Mouse (Mus musculus) stomach, embryonic 14.5 days (tissue): ENCODE results near the gene Nubpl. TPM values are rescaled to one million over a fixed set of nuclear protein-coding genes. Genes with fewer than 3 reads are reported as not detected.
"Not testable (repeated sequence)": the region's sequence is repeated elsewhere in the genome, so short reads cannot be mapped to it uniquely, and the experiment has no call there.

Source experiments
- ATAC-seq: fragments of 200-750 bp; cut with Nextera tagmentation; 2 replicates; pipeline ENCODE4 v1.8.0; 2017; ENCODE audit warnings: low read depth, moderate TSS enrichment; ENCODE audit not compliant: insufficient number of reproducible peaks, insufficient read depth, low FRiP score
- H3K27ac ChIP-seq: fragments of 300-500 bp; sonication (generic); 2 replicates; pipeline ENCODE4 v1.5.1; 2014; ENCODE audit warnings: mild to moderate bottlenecking, low read length, moderate library complexity, mixed read lengths
- H3K27me3 ChIP-seq: fragments of 300-500 bp; sonication (generic); 2 replicates; pipeline ENCODE4 v1.6.1; 2014; ENCODE audit warnings: low read length, control low read depth, mixed read lengths; ENCODE audit not compliant: control insufficient read depth, insufficient read depth
- H3K36me3 ChIP-seq: fragments of 300-500 bp; sonication (generic); 2 replicates; pipeline ENCODE4 v1.6.1; 2014; ENCODE audit warnings: mild to moderate bottlenecking, control low read depth, low read length, moderate library complexity, mixed read lengths; ENCODE audit not compliant: control insufficient read depth, insufficient read depth
- H3K4me1 ChIP-seq: fragments of 300-500 bp; sonication (generic); 2 replicates; pipeline ENCODE4 v1.6.1; 2014; ENCODE audit warnings: low read length, control low read depth, mixed read lengths; ENCODE audit not compliant: control insufficient read depth, insufficient read depth
- H3K4me2 ChIP-seq: fragments of 300-500 bp; sonication (generic); replicated peaks from 2 replicates; pipeline ENCODE4 v1.6.1; 2014; ENCODE audit warnings: low read depth, low read length, control low read depth
- H3K4me3 ChIP-seq: fragments of 300-500 bp; sonication (generic); 2 replicates; pipeline ENCODE4 v1.5.1; 2014; ENCODE audit warnings: low read depth, low read length, control low read depth
- H3K9ac ChIP-seq: fragments of 300-500 bp; sonication (generic); replicated peaks from 2 replicates; pipeline ENCODE4 v1.6.1; 2014; ENCODE audit warnings: low read depth, mild to moderate bottlenecking, control low read depth, low read length, moderate library complexity, mixed read lengths
- H3K9me3 ChIP-seq: fragments of 300-500 bp; sonication (generic); 2 replicates; pipeline ENCODE4 v1.6.1; 2016; ENCODE audit warnings: low read depth, low read length, control low read depth; ENCODE audit not compliant: control insufficient read depth
- WGBS: fragments of 180-500 bp; shearing (Covaris S2); extraction: QIAGEN DNeasy Blood & Tissue Kit; methylation state at CpG from one replicate; pipeline ENCODE4 v1.1.7; 2014; 5-methylcytosine and 5-hydroxymethylcytosine counted together
- polyA plus RNA-seq: library from polyadenylated mRNA; unstranded; fragments of >200 nt; fragmentation: Nextera tagmentation; extraction: Ambion mirVana; gene quantifications from 2 replicates; pipeline ENCODE4 v1.2.1, GENCODE M21; 2014

The Nubpl gene
- polyA plus RNA-seq, 1 experiment from 2014 or later = 14.9 TPM

DNA sequence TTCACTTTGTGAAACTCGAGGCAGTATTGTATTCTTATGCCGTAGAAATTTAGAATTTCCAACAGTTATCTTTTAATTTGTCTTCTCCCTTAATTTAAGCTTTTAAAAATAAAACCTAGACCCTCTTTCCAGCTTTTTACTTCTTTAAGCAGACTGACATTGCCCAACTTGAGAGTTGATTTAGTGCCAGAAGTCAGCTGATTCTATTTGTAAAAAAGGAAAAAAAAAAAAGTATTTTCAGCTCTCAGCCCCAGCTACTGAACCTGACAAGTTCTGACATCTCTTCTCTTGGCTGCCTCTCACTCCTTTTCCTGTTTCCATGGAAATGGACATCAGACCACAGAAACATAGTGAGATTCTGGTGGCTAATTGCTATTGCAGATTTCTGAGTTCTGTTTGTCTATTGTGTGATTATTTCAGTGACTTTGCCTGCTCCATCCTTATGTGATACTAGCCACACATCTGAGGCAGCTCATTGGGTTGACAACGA lies 111.6 kb downstream of the Nubpl start:
- 80% methylated on average over 3 of the region's 3 CpGs for WGBS
- Histone ChIP-seq H3K36me3 (no peaks in the 10 kb centered on the region), H3K4me1 (no peaks in the 10 kb centered on the region), H3K9me3 (no peaks in the 10 kb centered on the region), H3K27ac (no peak overlapping the region), H3K4me3 (no peak overlapping the region), H3K27me3 (no peaks in the 10 kb centered on the region), H3K4me2 (no peak overlapping the region), H3K9ac (no peak overlapping the region)
- no peak for ATAC-seq

DNA sequence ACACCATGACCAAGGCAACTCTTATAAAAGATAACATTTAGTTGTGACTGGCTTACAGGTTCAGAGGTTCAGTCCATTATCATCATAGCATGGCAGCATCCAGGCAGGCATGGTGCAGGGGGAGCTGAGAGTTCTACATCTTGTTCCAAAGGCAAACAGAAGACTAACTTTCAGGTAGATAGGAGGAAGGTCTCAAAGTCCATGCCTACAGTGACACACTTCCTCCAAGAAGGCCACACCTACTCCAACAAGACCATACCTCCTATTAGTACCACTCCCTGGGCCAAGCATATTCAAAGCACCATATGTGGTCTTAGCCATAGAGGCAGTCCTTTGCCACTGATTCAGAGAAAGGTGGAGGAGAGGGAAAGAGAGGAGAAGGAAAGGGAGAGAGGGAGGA lies 113.6 kb downstream of the Nubpl start:
- H3K9ac ChIP-seq = no peak overlapping the region
- H3K4me3 ChIP-seq = no peak overlapping the region
- no peak overlapping the region for H3K27ac ChIP-seq
- H3K36me3 ChIP-seq = no peaks in the 10 kb centered on the region
- no peak for ATAC-seq
- no peak overlapping the region for H3K4me2 ChIP-seq
- H3K4me1 ChIP-seq = no peaks in the 10 kb centered on the region
- no peaks in the 10 kb centered on the region for H3K27me3 ChIP-seq
- H3K9me3 ChIP-seq = no peaks in the 10 kb centered on the region

DNA sequence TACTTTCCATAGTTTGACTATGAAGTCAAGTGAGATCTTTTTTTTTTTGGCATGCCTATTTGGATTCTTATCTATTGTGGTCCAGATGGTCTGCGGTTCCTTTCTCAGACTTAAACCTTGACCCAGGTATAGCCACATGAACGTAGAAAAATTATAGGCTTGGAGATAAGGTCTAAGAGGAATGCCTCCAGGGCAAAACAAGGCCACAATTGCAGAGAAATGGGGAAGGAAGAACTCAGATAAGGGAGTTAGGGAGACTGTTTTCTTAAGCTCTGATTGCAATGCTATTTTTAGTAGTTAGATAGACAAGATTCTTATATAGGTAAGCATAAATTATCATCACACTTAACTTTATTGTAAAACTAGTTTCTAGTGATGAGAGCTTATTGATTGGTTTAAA lies 117.3 kb downstream of the Nubpl start:
- Histone ChIP-seq H3K27me3 (no peaks in the 10 kb centered on the region), H3K9ac (no peak overlapping the region), H3K4me3 (no peak overlapping the region), H3K36me3 (no peaks in the 10 kb centered on the region), H3K9me3 (no peaks in the 10 kb centered on the region), H3K4me1 (no peaks in the 10 kb centered on the region), H3K4me2 (no peak overlapping the region), H3K27ac (no peak overlapping the region)
- 76% methylated on average over 2 of the region's 2 CpGs for WGBS
- no peak for ATAC-seq

DNA sequence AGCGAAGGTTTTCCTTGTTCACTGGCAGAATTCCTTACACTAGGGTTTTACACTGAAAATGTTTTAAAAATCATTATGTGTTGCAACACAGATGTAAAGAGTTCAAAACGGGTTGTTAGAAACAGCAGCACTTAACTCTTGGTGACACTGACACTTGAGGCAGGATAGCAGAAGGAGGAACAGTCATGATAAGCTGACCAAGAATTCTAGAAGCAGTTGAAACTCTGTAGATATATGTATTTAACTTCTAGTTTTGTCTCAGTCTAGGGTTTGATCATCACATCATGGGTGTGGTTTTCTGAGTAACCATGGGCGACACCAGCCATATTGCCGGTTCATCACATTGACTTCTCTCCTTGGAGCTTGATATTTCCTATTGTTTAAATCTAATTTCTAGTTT lies 127.4 kb downstream of the Nubpl start:
- Histone ChIP-seq H3K9ac (no peak overlapping the region), H3K4me2 (no peak overlapping the region), H3K4me1 (no peaks in the 10 kb centered on the region), H3K27me3 (no peaks in the 10 kb centered on the region), H3K27ac (no peak overlapping the region), H3K36me3 (no peaks in the 10 kb centered on the region), H3K4me3 (no peak overlapping the region), H3K9me3 (no peaks in the 10 kb centered on the region)
- ATAC-seq = no peak
- WGBS = 81% methylated on average over 4 of the region's 4 CpGs

DNA sequence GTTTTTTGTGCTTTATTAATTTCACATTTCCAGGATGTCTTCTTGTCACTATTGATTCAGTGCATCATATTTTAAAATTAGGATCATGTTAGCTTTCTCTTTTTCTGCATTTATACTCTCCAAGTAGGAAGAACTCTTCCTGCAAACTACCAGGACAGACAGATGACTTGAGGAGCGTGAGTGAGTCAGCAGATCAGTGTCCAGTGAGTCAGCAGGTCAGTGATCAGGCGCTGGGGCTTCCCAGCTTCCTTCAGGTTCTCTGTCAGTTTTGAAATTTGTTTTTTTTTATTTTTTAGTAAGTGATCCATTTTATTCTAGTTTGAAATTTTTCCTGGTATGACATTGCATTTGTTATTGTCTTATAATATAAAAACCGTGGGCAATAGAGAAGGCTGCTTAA lies 131.2 kb downstream of the Nubpl start:
- H3K27ac ChIP-seq = no peak overlapping the region
- no peaks in the 10 kb centered on the region for H3K36me3 ChIP-seq
- no peak for ATAC-seq
- no peaks in the 10 kb centered on the region for H3K9me3 ChIP-seq
- H3K9ac ChIP-seq = no peak overlapping the region
- H3K27me3 ChIP-seq = no peaks in the 10 kb centered on the region
- 87% methylated on average over 3 of the region's 3 CpGs for WGBS
- H3K4me2 ChIP-seq = no peak overlapping the region
- no peak overlapping the region for H3K4me3 ChIP-seq
- no peaks in the 10 kb centered on the region for H3K4me1 ChIP-seq

DNA sequence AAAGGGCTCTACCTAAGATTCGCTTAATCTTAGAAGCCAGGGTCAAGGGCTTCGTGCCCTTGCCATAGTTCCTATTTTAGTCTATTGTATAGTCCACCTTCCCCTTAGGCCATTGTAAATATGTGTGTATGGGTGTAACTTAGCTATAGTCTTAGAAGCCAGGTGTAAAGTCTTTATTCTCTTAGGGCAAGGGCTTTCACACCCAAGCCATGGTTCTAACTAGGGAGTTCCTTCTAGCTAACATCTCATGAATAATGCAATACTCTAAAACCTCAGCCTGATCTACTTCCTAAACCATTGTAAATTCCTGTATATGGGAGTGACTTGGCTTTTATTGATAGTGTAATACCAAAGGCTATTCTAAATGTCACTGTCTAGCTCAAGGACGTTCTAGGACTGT lies 134.4 kb downstream of the Nubpl start:
- H3K4me2 ChIP-seq, H3K27me3 ChIP-seq, H3K27ac ChIP-seq, H3K9ac ChIP-seq, H3K9me3 ChIP-seq, H3K4me3 ChIP-seq, ATAC-seq, H3K36me3 ChIP-seq, H3K4me1 ChIP-seq: not testable (repeated sequence)
- 97% methylated on average over 1 of the region's 3 CpGs for WGBS

DNA sequence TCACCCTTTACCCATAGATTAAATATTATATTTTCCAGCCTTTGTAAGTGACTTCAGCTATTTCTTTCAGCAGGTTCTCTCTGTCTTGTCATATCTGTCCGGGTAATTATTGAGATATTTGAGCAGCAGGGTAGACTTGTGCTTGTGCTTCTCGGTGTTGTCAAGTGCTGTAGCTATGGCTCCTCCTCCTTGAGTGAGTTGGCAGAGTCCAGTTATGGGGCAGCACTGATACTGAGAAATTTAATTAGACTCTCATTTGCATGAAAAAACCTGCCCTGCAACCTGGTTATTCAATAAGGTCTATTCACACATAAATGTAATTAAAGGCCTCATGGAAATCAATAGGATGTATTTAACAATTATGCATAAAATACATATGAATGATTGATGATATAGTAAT lies 145.2 kb downstream of the Nubpl start:
- H3K27me3 ChIP-seq = no peaks in the 10 kb centered on the region
- no peak overlapping the region for H3K9ac ChIP-seq
- 79% methylated on average over 2 of the region's 2 CpGs for WGBS
- H3K4me3 ChIP-seq = no peak overlapping the region
- no peak overlapping the region for H3K4me2 ChIP-seq
- ATAC-seq = no peak
- H3K9me3 ChIP-seq = no peaks in the 10 kb centered on the region
- H3K4me1 ChIP-seq = no peaks in the 10 kb centered on the region
- no peak overlapping the region for H3K27ac ChIP-seq
- no peaks in the 10 kb centered on the region for H3K36me3 ChIP-seq

DNA sequence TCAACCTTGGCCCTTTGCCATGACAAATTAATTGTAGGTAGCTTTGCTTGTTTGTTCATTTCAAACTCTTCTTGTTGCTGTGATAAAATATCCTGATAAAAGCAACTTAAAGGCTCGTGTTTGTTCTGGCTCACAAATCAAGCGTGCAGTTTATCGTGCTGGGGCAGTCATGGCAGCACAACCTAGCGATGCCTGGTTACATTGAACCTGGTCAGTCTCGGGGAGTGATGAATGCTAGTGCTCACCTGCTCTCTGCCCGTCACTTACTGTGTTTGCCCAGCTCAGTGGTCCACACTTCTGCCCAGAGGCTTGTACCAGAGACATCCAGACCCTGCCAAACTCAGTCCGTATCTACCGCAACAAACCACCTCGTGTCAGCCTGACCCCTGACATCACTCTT lies 149.9 kb downstream of the Nubpl start:
- 81% methylated on average over 9 of the region's 9 CpGs for WGBS
- Histone ChIP-seq H3K36me3 (no peaks in the 10 kb centered on the region), H3K9ac (no peak overlapping the region), H3K9me3 (no peaks in the 10 kb centered on the region), H3K27me3 (no peaks in the 10 kb centered on the region), H3K4me1 (no peaks in the 10 kb centered on the region), H3K4me3 (no peak overlapping the region), H3K27ac (no peak overlapping the region), H3K4me2 (no peak overlapping the region)
- ATAC-seq = no peak

DNA sequence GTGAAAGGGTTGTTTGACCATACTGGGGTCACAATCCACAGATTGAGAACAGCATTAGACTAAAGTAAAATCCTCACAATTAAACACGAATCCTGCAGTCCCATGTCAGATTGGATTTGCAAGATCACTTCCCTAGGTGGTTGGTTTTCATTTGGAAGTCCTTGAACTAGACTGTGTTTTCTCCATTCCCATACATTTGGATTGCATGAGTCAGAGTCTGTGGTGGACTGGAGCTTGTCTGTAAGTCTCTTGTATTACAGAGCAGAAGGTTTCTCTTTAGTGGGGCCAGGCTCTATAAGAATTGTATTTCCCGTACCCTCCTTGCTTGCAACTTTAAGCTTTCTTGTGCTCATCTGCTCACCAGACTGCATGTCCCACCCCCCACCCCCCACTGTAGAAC lies 151.0 kb downstream of the Nubpl start:
- Histone ChIP-seq H3K4me3 (no peak overlapping the region), H3K9me3 (no peaks in the 10 kb centered on the region), H3K9ac (no peak overlapping the region), H3K27ac (no peak overlapping the region), H3K36me3 (no peaks in the 10 kb centered on the region), H3K4me1 (no peaks in the 10 kb centered on the region), H3K27me3 (no peaks in the 10 kb centered on the region), H3K4me2 (no peak overlapping the region)
- no peak for ATAC-seq
- WGBS = 91% methylated on average over 2 of the region's 2 CpGs
